Mouse (Mus musculus) bone marrow macrophage, adult 2 months (primary cell): ENCODE results near the gene Olfr640.

Experiments
- CTCF ChIP-seq: IDR thresholded peaks from 2 replicates; pipeline ENCODE4 v1.5.1; 2012; ENCODE audit warnings: low read depth, mild to moderate bottlenecking, low read length, moderate library complexity
- POLR2A ChIP-seq: IDR thresholded peaks from 2 replicates; pipeline ENCODE4 v1.6.1; 2012; ENCODE audit warnings: mild to moderate bottlenecking, low read depth, low read length, borderline replicate concordance

- TF ChIP-seq CTCF (no peak), POLR2A (no peak)
These were observed 53.6 kb downstream of the Olfr640 start for GRCm38 (mm10) chr7:103971782-103972181.
